Mouse (Mus musculus) T-helper 1 cell (primary cell): Measurements from ENCODE around the gene Nploc4.

Experiments used
- in situ Hi-C: fragments of 300-600 bp; cut with MboI, MseI; formaldehyde crosslinking; loops from one replicate; pipeline ENCODE4 v1.15.1; 2025; ENCODE audit warnings: high pct_unique_total_duplicates

Nploc4 gene

GRCm38 (mm10) chr11:120378611-120379540 lies 58.6 kb downstream of the Nploc4 start, which contains the start of gene Faap100:
Faap100 (minus strand) TSS chr11:120378764.
- in situ Hi-C loops: no loop called here

- in situ Hi-C loops: no loop called here
These were observed 59.4 kb downstream of the Nploc4 start for GRCm38 (mm10) chr11:120378031-120378610.

- in situ Hi-C loops: no loop called here
These were observed 60.2 kb downstream of the Nploc4 start for GRCm38 (mm10) chr11:120377337-120377736.

GRCm38 (mm10) chr11:120376302-120377160 lies 61.0 kb downstream of the Nploc4 start:
- in situ Hi-C loops: no loop called here

DNA sequence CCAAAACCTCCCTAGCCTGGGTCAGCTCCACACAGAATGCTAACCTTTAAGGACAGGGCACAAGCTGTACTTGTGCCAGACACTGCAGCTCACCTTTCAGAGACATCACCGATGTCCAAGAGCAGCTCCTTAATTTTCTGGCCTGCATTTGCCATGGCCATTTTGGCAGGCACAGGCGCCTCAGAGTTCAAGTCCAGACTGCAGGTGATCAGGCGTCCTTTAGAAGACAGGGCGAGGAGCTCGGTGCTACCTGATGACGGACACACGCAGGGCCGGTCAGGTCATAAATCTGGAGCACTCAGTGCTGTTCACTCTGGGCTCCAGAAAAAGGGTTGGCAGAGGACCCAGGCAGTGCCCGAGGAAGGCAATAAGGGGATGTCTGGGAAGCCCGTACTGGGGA lies 62.2 kb downstream of the Nploc4 start:
- in situ Hi-C loops: no loop called here

DNA sequence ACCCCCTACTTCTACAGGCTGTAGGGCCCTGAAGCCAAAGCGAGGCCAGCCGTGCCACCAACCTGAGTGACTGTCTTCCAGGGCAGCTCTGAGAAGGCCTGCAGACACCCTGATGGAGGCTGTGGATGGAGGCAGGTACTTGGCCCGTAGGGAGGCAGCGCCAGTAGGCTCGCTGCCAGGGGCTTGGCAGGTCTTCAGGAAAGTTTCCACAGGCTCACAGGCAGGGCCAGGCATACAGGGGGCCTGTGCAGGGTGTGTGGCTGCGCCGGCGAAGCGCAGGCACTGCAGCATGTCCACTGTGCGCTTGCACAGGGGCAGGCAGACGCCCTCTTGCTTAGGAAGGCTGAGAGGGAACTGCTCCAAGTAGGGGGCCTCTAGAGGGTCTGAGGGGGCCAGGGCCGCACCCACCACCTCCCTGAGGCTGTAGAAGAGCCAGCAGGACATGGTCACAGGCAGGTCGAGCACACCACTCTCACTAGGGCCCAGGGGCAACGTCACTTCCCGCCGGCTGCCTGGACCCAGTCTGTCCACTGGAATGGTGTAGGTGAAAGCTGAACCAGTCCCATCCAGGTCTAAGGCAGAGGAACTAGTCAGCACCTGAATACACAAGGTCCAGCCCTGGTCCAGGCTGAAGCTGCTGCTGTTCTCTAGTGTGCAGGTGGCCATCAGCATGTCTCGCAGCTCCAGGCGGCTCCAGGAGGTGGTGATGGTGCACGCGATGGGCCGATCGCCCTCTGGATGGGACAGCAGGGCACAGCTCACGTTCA lies 63.5 kb downstream of the Nploc4 start:
- in situ Hi-C loops: no loop called here

- in situ Hi-C loops: no loop called here
These were observed 64.5 kb downstream of the Nploc4 start for GRCm38 (mm10) chr11:120373025-120373424.

DNA sequence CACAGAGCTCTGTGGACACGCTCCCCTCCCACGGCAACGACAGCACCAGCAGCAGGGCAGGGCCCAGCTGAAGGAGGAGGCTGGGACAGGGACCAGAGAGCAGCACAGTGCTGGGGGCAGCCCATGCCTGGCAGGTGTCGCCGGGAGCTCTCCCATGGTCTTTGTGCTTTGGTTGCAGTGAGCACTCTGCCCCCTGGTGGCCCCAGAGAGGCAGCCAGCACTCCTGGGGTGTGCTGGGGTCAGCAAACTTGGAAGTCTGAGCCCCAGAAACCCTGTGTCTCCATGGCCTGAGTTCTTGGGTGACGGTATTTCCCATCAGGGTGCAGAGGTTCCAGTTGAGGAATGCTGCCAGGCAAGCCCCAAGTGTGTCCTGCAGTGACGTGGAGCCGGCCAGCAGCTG lies 67.9 kb downstream of the Nploc4 start:
- in situ Hi-C loops: no loop called here

GRCm38 (mm10) chr11:120366443-120367027 lies 71.0 kb downstream of the Nploc4 start:
- in situ Hi-C loops: no loop called here

GRCm38 (mm10) chr11:120362891-120363290 lies 74.6 kb downstream of the Nploc4 start:
- in situ Hi-C loops: no loop called here

GRCm38 (mm10) chr11:120361295-120361694 lies 76.2 kb downstream of the Nploc4 start, which contains the start of gene Fscn2:
Fscn2 (plus strand) TSS chr11:120361534.
- in situ Hi-C loops: no loop called here

GRCm38 (mm10) chr11:120360755-120361154 lies 76.8 kb downstream of the Nploc4 start:
- in situ Hi-C loops: no loop called here

DNA sequence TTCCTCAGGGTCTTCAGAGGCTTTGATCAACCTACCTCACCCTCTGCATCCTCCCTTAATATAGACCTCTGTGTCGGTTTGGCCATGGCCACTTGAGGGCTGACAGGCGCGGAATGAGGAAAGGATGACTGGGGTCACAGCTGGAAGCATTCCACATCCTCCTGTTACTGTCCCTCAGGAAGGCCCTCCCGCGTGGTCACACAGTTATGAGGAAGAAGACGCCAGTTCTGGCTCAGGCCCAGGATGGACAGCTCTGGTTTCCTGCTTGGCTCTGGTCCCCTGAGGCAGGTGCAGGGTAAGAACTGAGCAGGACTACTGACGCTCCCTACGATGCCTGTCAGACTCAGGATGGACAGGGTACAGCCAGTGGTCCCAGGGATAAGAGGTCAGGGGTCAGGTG lies 77.4 kb downstream of the Nploc4 start:
- in situ Hi-C loops: no loop called here

- in situ Hi-C loops: no loop called here
These were observed 78.1 kb downstream of the Nploc4 start for GRCm38 (mm10) chr11:120359391-120359790.

DNA sequence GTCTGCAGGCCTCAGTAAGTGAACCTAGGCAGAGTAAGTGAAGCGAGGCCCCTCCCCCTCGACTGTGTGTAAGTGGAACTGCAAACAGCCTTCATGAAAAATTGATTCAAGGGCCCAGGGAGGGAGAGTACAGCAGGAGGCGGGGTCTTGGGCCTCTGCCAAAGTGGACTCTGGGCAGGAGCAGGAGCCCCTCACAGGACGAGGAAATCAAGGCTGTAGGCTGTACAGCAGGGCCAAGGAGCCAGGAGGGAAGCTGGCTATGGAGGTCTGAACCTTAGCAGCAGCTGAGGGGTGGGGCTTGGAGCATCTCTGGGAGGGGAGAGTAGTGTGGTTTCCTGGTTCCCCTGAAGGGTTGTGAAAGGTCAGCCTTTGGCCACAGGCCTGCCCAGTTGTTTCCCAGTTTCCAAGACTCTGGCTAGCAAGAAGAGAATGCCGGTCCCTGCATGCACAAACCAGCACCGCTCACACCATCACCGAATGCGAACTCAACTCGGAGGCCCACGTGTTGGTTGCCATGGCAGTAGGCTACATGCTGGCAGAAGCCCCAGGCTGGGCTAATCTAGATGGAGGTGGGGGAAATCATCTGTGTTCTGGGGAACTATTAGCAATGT lies 79.6 kb downstream of the Nploc4 start:
- in situ Hi-C loops: no loop called here

- in situ Hi-C loops: no loop called here
These were observed 80.6 kb downstream of the Nploc4 start for GRCm38 (mm10) chr11:120356900-120357299.

DNA sequence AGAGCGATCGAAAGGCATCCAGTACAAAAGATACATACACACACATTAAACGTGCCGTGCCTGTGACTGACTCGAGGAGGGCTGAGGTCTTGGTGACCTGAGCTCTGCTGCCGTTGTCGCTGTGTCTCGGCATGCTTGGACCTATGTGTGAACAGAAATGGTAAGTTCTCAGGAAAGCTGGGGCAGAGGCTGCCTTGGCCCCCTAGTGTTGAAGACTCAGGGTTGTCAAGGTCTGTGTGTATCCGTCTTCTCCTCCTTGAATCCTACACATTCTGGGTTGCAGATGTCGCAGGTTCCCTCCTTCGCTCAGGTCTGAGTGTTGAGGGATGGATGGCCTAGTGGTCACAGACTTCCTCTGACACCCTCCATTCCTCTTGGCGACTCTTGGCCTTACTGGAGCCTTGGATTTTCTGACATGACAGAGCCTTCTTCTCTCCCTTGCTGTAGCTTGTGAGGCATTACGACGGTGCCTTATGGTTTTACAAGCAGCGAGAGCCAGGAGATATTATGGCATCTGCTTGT lies 81.1 kb downstream of the Nploc4 start:
- in situ Hi-C loops: no loop called here

DNA sequence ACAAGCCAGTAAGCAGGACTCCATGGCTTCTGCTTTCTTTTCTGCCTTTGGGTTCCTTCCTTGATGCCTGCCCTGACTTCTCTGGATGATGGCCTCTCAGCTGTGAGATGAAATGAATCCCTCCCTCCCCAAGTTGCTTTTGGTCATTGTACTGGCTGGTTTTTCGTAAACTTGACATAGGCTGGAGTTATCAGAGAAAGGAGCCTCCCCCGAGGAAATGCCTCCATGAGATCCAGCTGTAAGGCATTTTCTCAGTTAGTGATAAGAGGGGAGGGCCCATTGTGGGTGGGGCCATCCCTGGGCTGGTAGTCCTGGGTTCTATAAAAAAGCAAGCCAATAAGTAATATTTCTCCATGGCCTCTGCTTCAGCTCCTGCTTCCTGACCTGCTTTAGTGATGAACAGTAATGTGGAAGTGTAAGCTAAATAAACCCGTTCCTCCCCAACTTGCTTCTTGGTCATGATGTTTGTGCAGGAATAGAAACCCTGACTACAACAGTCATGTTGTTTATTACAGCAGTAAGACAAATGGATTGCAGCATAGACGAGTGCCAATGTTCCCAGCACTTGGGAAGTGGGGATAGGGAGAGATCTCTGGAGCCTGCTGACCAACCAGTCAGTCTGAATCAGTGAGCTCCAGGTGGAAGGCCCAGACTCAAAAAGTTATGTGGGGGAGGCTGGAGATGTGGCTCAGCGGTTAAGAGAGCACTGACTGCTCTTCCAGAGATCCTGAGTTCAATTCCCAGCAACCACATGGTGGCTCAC lies 82.0 kb downstream of the Nploc4 start:
- in situ Hi-C loops: no loop called here
